Mouse (Mus musculus) forebrain, embryonic 11.5 days (tissue): ENCODE results near the gene Ogfod2. TPM values are rescaled to one million over a fixed set of nuclear protein-coding genes. Genes with fewer than 3 reads are reported as not detected.
A peak's percentile ranks its signal among the peaks of the same experiment; 100 is the strongest.

Experiments used
- ATAC-seq: fragments of 200-750 bp; cut with Nextera tagmentation; replicated peaks from 2 replicates; pipeline ENCODE4 v1.8.0; 2017; ENCODE audit warnings: moderate TSS enrichment; ENCODE audit not compliant: low FRiP score
- DNase-seq: peaks from one replicate; pipeline ENCODE4 v3.0.0-alpha.2; 2017; ENCODE audit warnings: low spot score
- H3K27ac ChIP-seq: fragments of 300-500 bp; sonication (generic); 2 replicates; pipeline ENCODE4 v1.5.1; 2014; ENCODE audit warnings: low read depth, low read length
- H3K27me3 ChIP-seq: fragments of 300-500 bp; sonication (generic); 2 replicates; pipeline ENCODE4 v1.6.1; 2014; ENCODE audit warnings: mild to moderate bottlenecking, low read length, mixed read lengths; ENCODE audit not compliant: control insufficient read depth, insufficient read depth
- H3K36me3 ChIP-seq: fragments of 300-500 bp; sonication (generic); 2 replicates; pipeline ENCODE4 v1.6.1; 2014; ENCODE audit warnings: mild to moderate bottlenecking, low read length, moderate library complexity, mixed read lengths; ENCODE audit not compliant: control insufficient read depth, insufficient read depth
- H3K4me1 ChIP-seq: fragments of 300-500 bp; sonication (generic); replicated peaks from 2 replicates; pipeline ENCODE4 v1.6.1; 2014; ENCODE audit warnings: low read length, mixed read lengths; ENCODE audit not compliant: control insufficient read depth, insufficient read depth
- H3K4me2 ChIP-seq: fragments of 300-500 bp; sonication (generic); 2 replicates; pipeline ENCODE4 v1.6.1; 2014; ENCODE audit warnings: low read depth, mild to moderate bottlenecking, low read length, moderate library complexity, mixed read lengths; ENCODE audit not compliant: severe bottlenecking
- H3K4me3 ChIP-seq: fragments of 300-500 bp; sonication (generic); 2 replicates; pipeline ENCODE4 v1.5.1; 2014; ENCODE audit warnings: low read depth, low read length
- H3K9ac ChIP-seq: fragments of 300-500 bp; sonication (generic); 2 replicates; pipeline ENCODE4 v1.6.1; 2014; ENCODE audit warnings: low read length
- H3K9me3 ChIP-seq: fragments of 300-500 bp; sonication (generic); 2 replicates; pipeline ENCODE4 v1.6.1; 2016; ENCODE audit warnings: low read length, mixed read lengths; ENCODE audit not compliant: control insufficient read depth
- WGBS: fragments of 180-500 bp; shearing (Covaris S2); extraction: QIAGEN DNeasy Blood & Tissue Kit; methylation state at CpG from one replicate; pipeline ENCODE4 v1.1.7; 2014; 5-methylcytosine and 5-hydroxymethylcytosine counted together
- polyA plus RNA-seq: library from polyadenylated mRNA; unstranded; fragments of >200 nt; fragmentation: Nextera tagmentation; extraction: Ambion mirVana; gene quantifications from 2 replicates; pipeline ENCODE4 v1.2.1, GENCODE M21; 2014

Ogfod2 gene
- polyA plus RNA-seq, 1 experiment from 2014 or later = 14.5 TPM

GRCm38 (mm10) chr5:124115531-124115930, 3.4 kb downstream of the Ogfod2 start:
- WGBS = 26% methylated on average over 7 of the region's 7 CpGs
- H3K27ac ChIP-seq = no peak overlapping the region
- H3K9me3 ChIP-seq = no peaks in the 10 kb centered on the region
- H3K9ac ChIP-seq = peak overlapping the region; percentile 96
- H3K27me3 ChIP-seq = no peaks in the 10 kb centered on the region
- peaks cover 9% of the 10 kb centered on the region for H3K36me3 ChIP-seq
- H3K4me2 ChIP-seq = peak overlapping the region; percentile 90; the same call in 1 of the 2 replicates
- H3K4me3 ChIP-seq = peak overlapping the region; percentile 96
- H3K4me1 ChIP-seq = peaks cover 14% of the 10 kb centered on the region
- ATAC-seq (no peak), DNase-seq (no peak)

- DNase-seq (peak; percentile 88), ATAC-seq (no peak)
- peaks cover 9% of the 10 kb centered on the region for H3K36me3 ChIP-seq
- H3K9ac ChIP-seq = peak within 1 kb of the TSS; percentile 96
- H3K27ac ChIP-seq = peak within 1 kb of the TSS; percentile 62; the same call in 1 of the 2 replicates
- no peaks in the 10 kb centered on the region for H3K27me3 ChIP-seq
- H3K4me1 ChIP-seq = peaks cover 14% of the 10 kb centered on the region
- H3K4me3 ChIP-seq = peak within 1 kb of the TSS; percentile 96
- no peaks in the 10 kb centered on the region for H3K9me3 ChIP-seq
- 2% methylated on average over 64 of the region's 64 CpGs for WGBS
- peak within 1 kb of the TSS; percentile 90 for H3K4me2 ChIP-seq
Observed at GRCm38 (mm10) chr5:124115990-124116845, 4.1 kb downstream of the Ogfod2 start, which contains the start of gene Arl6ip4. Gene Arl6ip4 (plus strand): TSS chr5:124116089.

- peaks cover 9% of the 10 kb centered on the region for H3K36me3 ChIP-seq
- H3K9ac ChIP-seq = no peak overlapping the region
- no peak overlapping the region for H3K27ac ChIP-seq
- H3K4me1 ChIP-seq = peaks cover 5% of the 10 kb centered on the region; the same call in 1 of the 2 replicates
- WGBS = 92% methylated on average over 5 of the region's 5 CpGs
- no peaks in the 10 kb centered on the region for H3K9me3 ChIP-seq
- H3K27me3 ChIP-seq = no peaks in the 10 kb centered on the region
- no peak overlapping the region for H3K4me3 ChIP-seq
- no peak for DNase-seq
- H3K4me2 ChIP-seq = no peak overlapping the region
- ATAC-seq = no peak
Observed at GRCm38 (mm10) chr5:124119204-124119603, 7.1 kb downstream of the Ogfod2 start.

DNA sequence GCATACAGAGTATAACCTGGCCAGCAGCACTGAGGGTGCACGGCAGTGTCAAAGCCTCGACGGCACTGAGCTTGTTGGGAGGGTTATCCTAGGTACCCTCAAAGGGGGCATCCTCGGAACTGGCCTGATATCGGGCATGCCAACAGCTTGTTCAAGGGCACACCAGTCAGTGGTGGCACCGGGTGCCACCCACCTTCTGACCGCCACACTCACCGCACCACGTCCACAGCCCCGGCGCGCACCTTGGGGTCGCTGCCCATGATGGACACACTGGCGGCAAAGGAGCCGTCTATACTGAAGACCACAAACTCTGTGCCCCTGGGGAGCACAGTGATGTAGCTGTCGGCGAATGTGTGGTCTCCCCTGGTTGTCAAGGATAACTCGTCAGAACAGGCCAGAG, 10.3 kb downstream of the Ogfod2 start:
- DNase-seq (no peak), ATAC-seq (no peak)
- Histone ChIP-seq H3K36me3 (peaks cover 9% of the 10 kb centered on the region), H3K9me3 (no peaks in the 10 kb centered on the region), H3K27me3 (no peaks in the 10 kb centered on the region), H3K9ac (no peak overlapping the region), H3K27ac (no peak overlapping the region), H3K4me3 (no peak overlapping the region), H3K4me1 (no peaks in the 10 kb centered on the region), H3K4me2 (no peak overlapping the region)
- 91% methylated on average over 18 of the region's 18 CpGs for WGBS

GRCm38 (mm10) chr5:124125093-124125492, 13.0 kb downstream of the Ogfod2 start:
- Histone ChIP-seq H3K9me3 (no peaks in the 10 kb centered on the region), H3K27me3 (no peaks in the 10 kb centered on the region), H3K36me3 (no peaks in the 10 kb centered on the region; the same call in 1 of the 2 replicates), H3K4me2 (no peak overlapping the region), H3K9ac (no peak overlapping the region), H3K4me3 (no peak overlapping the region), H3K27ac (no peak overlapping the region), H3K4me1 (no peaks in the 10 kb centered on the region)
- no peak for DNase-seq
- WGBS = 93% methylated on average over 11 of the region's 11 CpGs
- ATAC-seq = no peak

- no peak for DNase-seq
- no peak overlapping the region for H3K4me3 ChIP-seq
- H3K9me3 ChIP-seq = no peaks in the 10 kb centered on the region
- no peaks in the 10 kb centered on the region for H3K4me1 ChIP-seq
- H3K9ac ChIP-seq = no peak overlapping the region
- ATAC-seq = no peak
- H3K4me2 ChIP-seq = no peak overlapping the region
- WGBS = 92% methylated on average over 5 of the region's 5 CpGs
- H3K27ac ChIP-seq = no peak overlapping the region
- no peaks in the 10 kb centered on the region for H3K27me3 ChIP-seq
- H3K36me3 ChIP-seq = no peaks in the 10 kb centered on the region; the same call in 1 of the 2 replicates
Observed at GRCm38 (mm10) chr5:124134261-124134660, 22.2 kb downstream of the Ogfod2 start.

DNA sequence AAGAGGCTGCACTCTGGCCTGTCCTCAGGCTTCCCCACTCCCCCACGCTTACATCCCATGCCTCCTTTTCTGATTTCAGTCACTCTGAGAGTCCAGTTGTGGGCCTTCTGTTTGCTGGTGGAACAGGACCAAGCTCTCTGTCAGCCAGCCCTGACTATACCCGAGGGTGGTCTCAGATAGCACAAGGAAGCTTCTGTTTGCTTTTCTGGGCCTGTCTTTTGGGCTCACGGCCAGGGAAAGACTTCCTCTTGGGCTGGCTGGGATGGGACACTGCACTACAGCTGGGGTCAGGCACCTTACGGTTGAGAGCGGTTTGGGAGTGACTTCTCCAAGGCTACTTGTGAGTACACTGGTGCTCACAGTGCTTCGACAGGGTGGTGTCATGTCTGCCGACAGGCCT, 26.0 kb downstream of the Ogfod2 start:
- H3K4me1 ChIP-seq = no peaks in the 10 kb centered on the region
- H3K27ac ChIP-seq = no peak overlapping the region
- H3K36me3 ChIP-seq = peaks cover 6% of the 10 kb centered on the region; the same call in 1 of the 2 replicates
- H3K4me2 ChIP-seq = no peak overlapping the region
- H3K9me3 ChIP-seq = no peaks in the 10 kb centered on the region
- no peak overlapping the region for H3K4me3 ChIP-seq
- no peak overlapping the region for H3K9ac ChIP-seq
- no peaks in the 10 kb centered on the region for H3K27me3 ChIP-seq
- ATAC-seq = no peak
- DNase-seq = no peak
- 86% methylated on average over 7 of the region's 7 CpGs for WGBS

- no peak overlapping the region for H3K9ac ChIP-seq
- no peaks in the 10 kb centered on the region for H3K9me3 ChIP-seq
- WGBS = 71% methylated on average over 5 of the region's 5 CpGs
- H3K27ac ChIP-seq = no peak overlapping the region
- H3K27me3 ChIP-seq = no peaks in the 10 kb centered on the region
- H3K4me3 ChIP-seq = no peak overlapping the region
- no peaks in the 10 kb centered on the region for H3K4me1 ChIP-seq
- no peaks in the 10 kb centered on the region for H3K36me3 ChIP-seq
- ATAC-seq (no peak), DNase-seq (no peak)
- no peak overlapping the region for H3K4me2 ChIP-seq
Observed at GRCm38 (mm10) chr5:124149028-124149427, 36.9 kb downstream of the Ogfod2 start.

GRCm38 (mm10) chr5:124150895-124151294, 38.8 kb downstream of the Ogfod2 start:
- Histone ChIP-seq H3K27ac (no peak overlapping the region), H3K4me3 (no peak overlapping the region), H3K9ac (no peak overlapping the region), H3K4me2 (no peak overlapping the region), H3K4me1 (no peaks in the 10 kb centered on the region), H3K9me3 (no peaks in the 10 kb centered on the region), H3K27me3 (no peaks in the 10 kb centered on the region), H3K36me3 (no peaks in the 10 kb centered on the region)
- no peak for ATAC-seq
- whole genome bisulfite sequencing = 85% methylated on average over 7 of the region's 7 CpGs
- no peak for DNase-seq
